Mouse (Mus musculus): ENCODE data around the gene Usp34.
"Not testable (repeated sequence)": the region's sequence is repeated elsewhere in the genome, so short reads cannot be mapped to it uniquely, and the experiment has no call there.

Usp34 gene

DNA sequence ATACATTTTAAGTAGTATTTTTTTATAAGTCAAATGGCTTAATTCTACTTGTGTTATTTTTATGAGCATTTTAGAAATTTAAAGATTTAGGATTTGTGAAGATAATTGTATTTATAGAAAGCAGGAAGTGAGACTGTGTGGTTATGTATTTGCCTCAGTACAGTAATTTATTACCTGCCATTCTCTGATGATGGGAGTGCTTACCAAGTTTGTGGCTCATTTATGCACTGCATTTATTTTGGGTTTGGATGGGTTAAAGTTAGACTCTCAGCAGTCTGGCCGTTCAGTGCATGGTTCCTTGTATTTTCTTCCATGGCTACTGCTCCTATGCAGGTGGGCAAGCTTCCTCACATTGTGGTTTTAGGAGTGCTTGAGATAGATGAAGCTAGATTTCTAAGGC lies 28.5 kb downstream of the Usp34 start:
- DNase-seq (ENCODE audit: inconsistent age in 2 of 2, low spot score in 1 of 2) = no peak

DNA sequence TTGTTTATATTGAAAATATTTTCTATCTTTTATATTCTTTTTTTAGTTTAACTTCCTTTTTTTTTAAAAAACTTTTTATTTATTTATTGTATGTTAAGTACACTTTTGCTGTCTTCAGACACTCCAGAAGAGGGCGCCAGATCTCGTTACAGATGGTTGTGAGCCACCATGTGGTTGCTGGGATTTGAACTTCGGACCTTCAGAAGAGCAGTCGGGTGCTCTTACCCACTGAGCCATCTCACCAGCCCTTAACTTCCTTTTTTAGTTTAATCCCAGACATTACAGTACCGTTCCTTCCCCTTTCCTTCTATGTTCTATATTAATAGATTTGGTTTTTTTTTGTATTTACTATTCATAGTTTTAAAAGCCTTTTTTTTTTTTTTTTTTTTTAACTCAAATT lies 50.5 kb downstream of the Usp34 start:
- not testable (repeated sequence) for DNase-seq (ENCODE audit: inconsistent age in 2 of 2, low spot score in 1 of 2)

- not testable (repeated sequence) for DNase-seq (ENCODE audit: inconsistent age in 2 of 2, low spot score in 1 of 2)
Observed at GRCm38 (mm10) chr11:23359687-23360235, 53.1 kb downstream of the Usp34 start.

- DNase-seq (ENCODE audit: inconsistent age in 2 of 2, low spot score in 1 of 2) = no peak
Observed at GRCm38 (mm10) chr11:23362305-23362704, 55.6 kb downstream of the Usp34 start.

GRCm38 (mm10) chr11:23364348-23364747 lies 57.7 kb downstream of the Usp34 start:
- no peak for DNase-seq (ENCODE audit: inconsistent age in 2 of 2, low spot score in 1 of 2)

DNA sequence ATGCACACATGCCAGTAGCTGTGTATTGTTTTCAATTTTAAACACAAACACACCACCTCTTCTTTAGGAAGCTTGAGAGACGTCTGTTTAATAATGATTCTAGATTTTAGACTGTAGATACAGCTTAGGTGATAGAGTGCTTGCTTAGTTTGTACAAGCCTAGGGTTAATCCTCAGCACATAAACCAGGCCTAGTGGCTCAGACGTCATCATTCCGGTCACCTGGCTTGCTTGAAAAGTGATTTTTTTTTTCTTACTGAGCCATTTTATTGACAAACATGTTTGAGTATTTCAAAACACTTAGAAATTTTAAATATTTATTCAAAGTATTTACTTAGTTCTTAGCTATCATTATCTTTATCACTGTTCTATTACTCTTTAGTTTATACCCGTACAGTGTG lies 65.3 kb downstream of the Usp34 start:
- DNase-seq (ENCODE audit: inconsistent age in 2 of 2, low spot score in 1 of 2) = no peak

DNA sequence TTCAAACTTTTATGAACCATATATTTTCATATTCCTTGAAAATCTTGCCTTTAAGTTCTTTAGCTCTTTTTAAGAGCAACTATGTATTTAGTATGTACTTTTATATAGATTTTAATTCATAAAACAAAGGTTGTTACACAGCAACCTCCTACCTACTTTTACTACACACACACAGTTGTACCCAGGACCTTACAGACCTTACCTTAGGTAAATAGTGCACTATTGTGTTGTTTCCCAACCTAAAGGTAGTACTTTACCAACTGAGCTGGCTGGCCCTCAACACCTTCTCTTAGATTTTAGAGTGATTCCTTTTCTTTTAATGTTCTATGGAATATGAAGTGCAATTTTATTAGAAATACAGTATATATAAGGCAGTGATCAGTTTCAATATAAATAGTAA lies 65.8 kb downstream of the Usp34 start:
- DNase-seq (ENCODE audit: inconsistent age in 2 of 2, low spot score in 1 of 2) = no peak

GRCm38 (mm10) chr11:23380055-23380454 lies 73.4 kb downstream of the Usp34 start:
- DNase-seq (ENCODE audit: inconsistent age in 2 of 2, low spot score in 1 of 2) = no peak

DNA sequence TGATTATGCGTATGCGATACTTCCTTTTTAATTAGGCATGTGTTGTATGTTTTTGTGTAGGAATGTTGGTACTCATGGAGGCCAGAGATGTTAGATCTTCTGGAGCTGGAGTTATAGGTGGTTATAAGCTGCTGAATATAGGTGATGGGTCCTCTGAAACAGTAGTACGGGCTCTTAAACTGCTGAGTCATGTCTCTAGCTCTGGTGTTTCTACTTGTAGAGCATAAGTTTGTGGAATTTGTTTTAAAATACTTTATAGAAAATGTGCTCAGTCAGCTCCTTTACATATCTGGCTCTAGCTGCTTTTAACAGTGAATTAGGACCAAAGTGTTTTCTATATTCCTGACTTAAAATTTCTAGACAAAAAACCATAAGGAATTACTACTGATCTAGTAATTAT lies 73.9 kb downstream of the Usp34 start:
- no peak for DNase-seq (ENCODE audit: inconsistent age in 2 of 2, low spot score in 1 of 2)

GRCm38 (mm10) chr11:23382787-23383186 lies 76.1 kb downstream of the Usp34 start:
- DNase-seq (ENCODE audit: inconsistent age in 2 of 2, low spot score in 1 of 2) = no peak

- no peak for DNase-seq (ENCODE audit: inconsistent age in 2 of 2, low spot score in 1 of 2)
Observed at GRCm38 (mm10) chr11:23389649-23390048, 83.0 kb downstream of the Usp34 start.

DNA sequence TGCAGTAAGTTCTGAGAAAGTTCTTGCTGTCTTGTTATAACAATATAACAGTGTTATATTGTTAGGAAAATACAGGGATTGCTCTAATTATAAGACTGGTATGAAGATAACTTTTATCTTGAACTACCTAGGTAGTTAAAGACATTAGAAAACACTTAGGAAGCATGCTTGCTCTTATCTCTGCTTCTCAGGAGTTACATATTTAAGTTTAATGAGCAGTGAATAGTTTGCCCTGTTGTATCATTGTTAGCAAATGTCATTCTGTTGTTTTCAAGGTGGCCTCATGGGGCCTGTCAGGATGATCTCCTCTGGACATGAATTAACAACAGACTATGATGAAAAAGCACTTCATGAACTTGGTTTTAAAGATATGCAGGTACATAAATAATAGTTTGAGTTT lies 85.9 kb downstream of the Usp34 start:
- DNase-seq (ENCODE audit: inconsistent age in 2 of 2, low spot score in 1 of 2) = no peak

DNA sequence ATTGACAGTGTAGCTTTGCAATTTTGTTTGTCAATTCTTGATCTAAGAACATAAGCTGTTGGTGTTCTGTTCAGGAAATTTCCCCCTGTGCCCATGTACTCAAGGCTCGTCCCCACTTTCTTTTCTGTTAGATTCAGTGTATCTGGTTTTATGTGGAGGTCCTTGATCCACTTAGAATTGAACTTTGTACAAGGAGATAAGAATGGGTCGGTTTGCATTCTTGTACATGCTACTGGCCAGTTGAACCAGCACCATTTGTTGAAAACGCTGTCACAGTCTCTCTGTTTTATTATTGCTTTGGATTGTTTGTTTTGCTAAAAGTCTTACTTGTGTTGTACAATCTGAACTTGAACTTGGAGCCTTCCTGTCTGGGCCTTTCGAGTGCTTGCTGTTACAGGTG lies 89.9 kb downstream of the Usp34 start:
- DNase-seq (ENCODE audit: inconsistent age in 2 of 2, low spot score in 1 of 2) = no peak

GRCm38 (mm10) chr11:23400978-23401776 lies 94.5 kb downstream of the Usp34 start:
- no peak for DNase-seq (ENCODE audit: inconsistent age in 2 of 2, low spot score in 1 of 2)

- no peak for DNase-seq (ENCODE audit: inconsistent age in 2 of 2, low spot score in 1 of 2)
Observed at GRCm38 (mm10) chr11:23428301-23428700, 121.6 kb downstream of the Usp34 start.

DNA sequence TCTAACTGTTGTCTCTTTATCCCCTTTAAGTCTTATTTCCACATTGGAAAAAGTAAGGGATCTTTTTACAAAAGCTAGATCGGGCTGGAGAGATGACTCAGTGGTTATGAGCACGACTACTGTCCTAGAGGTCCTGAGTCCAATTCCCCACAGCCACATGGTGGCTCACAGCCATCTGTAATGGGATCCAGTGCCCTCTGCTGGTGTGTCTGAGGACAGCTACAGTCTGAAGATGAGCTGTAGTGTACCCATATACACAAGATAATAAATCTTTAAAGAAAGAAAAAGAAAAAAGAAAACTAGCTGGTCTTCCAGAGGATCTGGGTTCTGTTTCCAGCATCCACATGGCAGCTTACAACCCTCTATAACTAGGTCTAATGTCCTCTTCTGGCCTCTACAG lies 123.3 kb downstream of the Usp34 start:
- no peak for DNase-seq (ENCODE audit: inconsistent age in 2 of 2, low spot score in 1 of 2)

GRCm38 (mm10) chr11:23436076-23436475 lies 129.4 kb downstream of the Usp34 start:
- DNase-seq (ENCODE audit: inconsistent age in 2 of 2, low spot score in 1 of 2) = no peak

DNA sequence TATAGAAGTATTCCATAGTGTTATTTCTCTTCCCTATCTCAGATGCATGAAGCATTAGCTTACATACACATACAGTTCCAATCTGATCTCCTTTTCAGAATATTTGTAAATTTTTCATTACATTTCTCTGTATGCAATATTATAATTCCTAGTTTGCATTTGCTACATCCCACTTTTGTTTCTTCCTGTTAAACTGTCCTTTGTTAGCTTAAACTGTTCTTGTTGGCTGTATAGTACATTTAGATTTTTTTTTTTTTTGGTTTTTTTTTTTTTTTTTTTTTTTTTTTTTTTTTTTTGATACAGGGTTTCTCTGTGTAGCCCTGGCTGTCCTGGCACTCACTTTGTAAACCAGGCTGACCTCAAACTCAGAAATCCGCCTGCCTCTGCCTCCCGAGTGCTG lies 159.2 kb downstream of the Usp34 start:
- DNase-seq (ENCODE audit: inconsistent age in 2 of 2, low spot score in 1 of 2) = not testable (repeated sequence)

DNA sequence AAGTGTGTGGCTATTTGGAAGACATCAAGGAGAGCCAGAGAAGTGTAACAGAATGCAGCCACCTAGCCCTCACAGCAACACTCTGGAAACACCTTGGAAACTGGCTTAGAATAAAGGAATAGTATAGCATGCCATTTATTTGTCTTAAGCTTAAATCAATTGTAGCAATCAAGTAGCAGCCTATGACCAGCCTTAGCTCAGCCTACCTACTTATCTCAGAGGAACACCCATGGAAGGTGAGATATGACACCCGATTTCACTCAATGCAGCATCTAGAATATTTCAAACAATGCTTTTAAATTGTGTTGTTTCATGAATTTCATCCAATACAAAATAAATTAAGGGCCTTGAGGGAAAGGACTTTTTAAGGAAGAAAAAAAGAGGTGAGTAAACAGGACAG lies 183.3 kb downstream of the Usp34 start:
- DNase-seq (ENCODE audit: inconsistent age in 2 of 2, low spot score in 1 of 2) = no peak

DNA sequence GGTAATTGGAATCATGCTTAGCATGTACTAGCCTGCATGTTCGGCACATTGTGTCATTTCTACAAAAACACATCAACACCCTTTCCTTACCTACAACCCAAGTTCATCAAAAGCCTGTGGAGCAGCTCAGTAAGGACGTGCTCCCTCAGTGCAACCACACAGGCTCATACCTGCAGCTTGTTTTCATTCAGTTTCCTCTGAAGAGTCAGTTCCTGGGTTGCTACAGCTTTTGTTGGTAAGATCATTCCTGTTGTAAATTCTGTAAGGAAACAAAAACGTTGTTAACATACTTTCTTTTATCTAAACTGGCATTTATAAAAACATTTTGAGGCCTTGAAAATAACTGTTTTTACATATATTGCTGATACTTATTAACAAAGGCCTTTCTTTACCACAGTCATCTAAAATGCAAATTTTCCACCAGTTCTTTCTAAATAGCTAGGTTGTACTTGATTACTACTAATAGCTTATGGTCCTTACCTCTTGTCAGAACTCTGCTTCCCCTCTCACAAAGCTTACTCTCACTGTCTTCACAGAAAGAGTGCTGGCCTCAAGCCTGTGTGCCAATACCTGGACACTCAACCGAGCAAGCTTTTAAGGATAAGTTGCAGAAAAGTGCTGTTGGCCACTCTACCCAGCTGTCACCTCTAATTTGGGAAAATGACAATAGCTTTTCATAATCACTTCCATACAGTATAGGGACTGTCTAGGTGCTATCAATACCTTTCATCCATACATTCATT lies 185.5 kb downstream of the Usp34 start:
- no peak for DNase-seq (ENCODE audit: inconsistent age in 2 of 2, low spot score in 1 of 2)

- no peak for DNase-seq (ENCODE audit: inconsistent age in 2 of 2, low spot score in 1 of 2)
Observed at GRCm38 (mm10) chr11:23495231-23495630, 188.5 kb downstream of the Usp34 start.

DNA sequence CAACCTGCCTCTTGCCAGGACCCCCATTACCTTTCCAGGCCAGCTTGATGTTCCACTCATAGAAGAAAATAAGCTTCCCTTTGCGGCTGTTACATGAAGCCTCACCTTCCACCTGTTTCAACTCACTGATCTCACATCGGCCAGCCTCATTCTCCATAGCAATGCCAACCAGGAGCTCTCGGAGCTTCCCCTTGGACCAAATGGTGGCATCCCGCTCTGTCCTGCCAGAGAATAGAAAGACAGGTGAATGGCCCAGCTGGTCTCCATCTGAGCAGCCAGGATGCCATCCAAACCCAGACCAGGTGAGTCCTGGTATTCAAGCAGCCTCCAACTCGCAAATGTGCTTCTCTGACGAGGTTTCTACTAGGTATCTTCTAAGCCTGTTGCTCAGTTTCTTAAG lies 190.0 kb downstream of the Usp34 start:
- DNase-seq (ENCODE audit: inconsistent age in 2 of 2, low spot score in 1 of 2) = peak; percentile 15 to 57
